Mouse (Mus musculus) C2C12 (cell line): Measurements from ENCODE around the gene Eif1ad.
"Not testable (repeated sequence)": the region's sequence is repeated elsewhere in the genome, so short reads cannot be mapped to it uniquely, and the experiment has no call there.

Experiments
- CTCF ChIP-seq: IDR thresholded peaks from one replicate; pipeline ENCODE4 v1.5.1; 2011; ENCODE audit not compliant: control insufficient read depth, insufficient read depth, insufficient read length
- MYOD1 ChIP-seq: IDR thresholded peaks from one replicate; pipeline ENCODE4 v1.6.1; 2011; ENCODE audit warnings: low read depth; ENCODE audit not compliant: control insufficient read depth, insufficient read length

DNA sequence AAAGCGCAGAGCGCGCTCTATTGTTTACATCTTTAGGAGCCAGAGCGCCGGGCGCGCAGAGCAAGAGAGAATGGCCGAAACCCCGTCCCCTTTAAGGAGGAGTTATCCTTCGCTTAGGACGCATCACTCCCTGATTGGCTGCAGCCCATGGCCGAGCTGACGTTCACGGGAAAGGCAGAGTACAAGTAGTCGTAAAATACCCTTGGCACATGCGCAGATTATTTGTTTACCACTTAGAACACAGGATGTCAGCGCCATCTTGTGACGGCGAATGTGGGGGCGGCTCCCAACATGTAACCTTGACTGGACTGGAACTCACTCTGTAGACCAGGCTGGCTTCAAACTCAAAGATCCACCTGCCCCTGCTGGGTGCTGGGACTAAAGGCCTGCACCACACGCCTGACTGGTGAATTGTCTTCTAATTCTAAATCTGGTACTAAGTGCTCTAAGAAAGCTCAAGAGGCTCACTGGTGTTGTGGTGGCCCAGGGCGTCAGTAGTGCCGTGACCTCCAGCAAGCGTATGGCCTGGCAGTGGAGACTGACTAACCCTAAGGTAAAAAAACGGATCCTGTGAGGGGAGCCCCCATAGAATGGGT is 40.1 kb downstream of the Eif1ad start:
- TF ChIP-seq MYOD1, CTCF: not testable (repeated sequence)
